Mouse (Mus musculus) kidney, adult 2 months (tissue): ENCODE measurements around the gene Pde4d.

Experiments
- CTCF ChIP-seq: fragments of 200-500 bp; conservative IDR thresholded peaks from 2 replicates; pipeline ENCODE4 v1.5.1; 2011; ENCODE audit warnings: low read depth, mild to moderate bottlenecking, control low read depth, low read length, moderate library complexity, mixed read lengths; ENCODE audit not compliant: insufficient read depth, insufficient read length
- POLR2A ChIP-seq: fragments of 200-500 bp; IDR thresholded peaks from one replicate; pipeline ENCODE4 v1.6.1; 2011; ENCODE audit warnings: low read depth, low read length, control low read depth

GRCm38 (mm10) chr13:108859336-108859735, 409.6 kb downstream of the Pde4d start:
- TF ChIP-seq POLR2A (no peak), CTCF (no peak)
